Mouse (Mus musculus): ENCODE results near the gene Cep104. TPM values are rescaled to one million over a fixed set of nuclear protein-coding genes. Genes with fewer than 3 reads are reported as not detected.
A peak's percentile ranks its signal among the peaks of the same experiment; 100 is the strongest.

Cep104 gene
- total RNA-seq (2022): 10 to 100 TPM; 29.6 to 39.3 (median 33.0) TPM

DNA sequence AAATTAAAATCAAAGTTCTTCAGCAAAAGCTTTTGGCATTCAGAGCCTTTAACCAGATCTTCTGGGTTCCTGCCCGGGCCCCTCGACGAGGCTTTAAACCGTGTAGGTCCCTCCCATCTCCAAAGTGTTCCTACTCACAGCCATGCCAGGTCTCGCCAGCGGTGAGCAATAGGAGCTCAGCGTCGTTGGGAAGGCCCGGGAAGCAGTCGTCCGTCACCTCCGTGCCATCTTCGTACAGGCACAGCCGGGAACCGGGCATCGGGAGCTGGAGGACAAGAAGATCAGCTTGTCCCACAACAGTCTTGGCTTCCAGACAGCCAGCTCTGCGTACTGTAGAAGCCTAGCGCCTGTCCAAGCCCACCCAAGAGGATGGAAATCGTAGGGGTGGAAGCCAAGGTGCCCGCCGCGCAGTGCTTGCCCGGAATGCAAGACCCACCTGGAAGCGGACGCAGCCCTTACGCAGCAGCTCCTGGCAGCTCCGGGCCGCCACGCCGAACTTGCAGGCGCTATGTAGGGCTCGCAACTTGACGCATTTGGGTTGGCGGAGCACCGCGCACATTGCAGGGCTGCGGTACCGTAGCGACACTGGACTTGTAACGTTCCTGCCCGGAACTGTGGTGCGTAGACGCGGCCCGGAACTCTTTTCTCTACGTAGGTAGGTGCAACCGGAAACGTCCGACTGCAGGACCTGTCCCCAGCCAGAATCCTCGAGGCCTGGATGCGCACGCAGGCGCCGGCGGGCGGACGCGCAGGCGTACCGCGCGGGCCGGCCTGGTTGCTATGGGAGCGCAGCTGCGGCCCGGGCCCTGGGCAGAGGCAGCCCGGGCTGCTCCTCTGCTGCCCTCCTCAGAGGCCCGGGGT, at the start of gene Cep104, which contains the start of gene Dffb:
TSS of gene Cep104 (plus strand) at position 764 of the 861 bp plus-strand sequence.
TSS of gene Dffb (minus strand) at position 696 of the 861 bp plus-strand sequence.
- DNase-seq (ENCODE audit: low spot score in 2 of 2): peak; percentile 91 to 96

DNA sequence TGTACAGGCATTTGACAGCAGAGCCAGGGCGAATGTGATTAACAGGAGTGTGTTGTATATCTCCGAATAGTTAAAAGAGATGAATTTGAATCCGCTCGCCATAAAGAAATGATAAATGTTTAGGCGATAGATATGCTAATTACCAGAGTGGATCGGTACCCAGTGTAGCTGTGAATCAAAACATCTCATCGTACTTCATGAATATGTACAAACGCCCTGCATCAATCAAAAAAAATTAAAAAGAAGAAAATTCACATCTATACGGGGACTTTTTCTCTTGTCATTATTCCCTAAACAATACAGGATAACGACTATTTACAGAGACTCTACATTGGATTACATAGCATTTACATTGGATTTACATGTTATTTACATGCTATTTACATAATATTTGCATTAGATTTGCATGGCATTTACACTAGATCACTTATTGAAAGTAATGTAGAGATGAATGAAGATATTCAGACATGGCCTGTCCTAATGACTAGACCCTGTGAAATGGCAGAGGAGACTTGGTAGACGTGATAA, 46.2 kb upstream of the Cep104 start:
- DNase-seq (ENCODE audit: low spot score in 2 of 2): no peak

DNA sequence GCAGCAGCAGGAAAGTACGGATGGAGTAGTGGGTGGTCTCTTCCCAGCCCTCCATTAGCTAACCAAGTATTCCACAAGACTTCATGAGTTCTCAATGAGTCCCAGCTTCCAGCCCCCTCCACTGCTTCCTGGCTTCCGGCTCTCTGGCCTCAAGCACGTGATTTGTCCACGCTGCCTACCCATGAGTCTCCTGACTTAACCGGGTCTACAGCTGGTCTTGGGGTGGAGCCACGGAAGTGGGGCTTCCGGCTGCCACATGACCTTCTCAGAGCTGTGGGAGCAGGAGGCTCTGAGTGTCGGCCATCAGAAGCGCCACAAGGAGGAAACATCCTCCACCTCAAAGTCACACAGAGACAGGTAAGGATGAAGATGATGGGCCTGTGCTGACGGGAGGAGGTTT, 45.6 kb upstream of the Cep104 start:
- no peak for DNase-seq (ENCODE audit: low spot score in 2 of 2)

DNA sequence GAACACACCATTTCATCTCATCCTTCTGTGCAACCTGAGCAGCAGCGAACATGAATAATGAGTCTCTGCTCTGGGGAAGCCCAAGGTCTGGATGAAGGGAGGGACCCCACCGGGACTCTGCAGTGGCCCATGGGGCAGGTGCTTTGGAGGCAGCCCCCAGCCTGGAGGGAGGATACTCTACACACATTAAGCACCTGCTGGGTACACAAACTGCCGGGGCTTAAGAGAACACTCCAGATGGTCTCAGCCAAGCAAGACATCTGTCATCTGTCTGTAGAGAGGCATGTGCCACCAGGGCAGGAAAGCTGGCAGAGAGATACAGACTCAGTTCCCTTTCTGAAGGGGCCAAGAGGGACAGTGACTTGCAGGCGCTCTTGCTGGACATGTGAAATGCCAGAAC, 45.1 kb upstream of the Cep104 start:
- DNase-seq (ENCODE audit: low spot score in 2 of 2): peak; percentile 54 to 66

DNA sequence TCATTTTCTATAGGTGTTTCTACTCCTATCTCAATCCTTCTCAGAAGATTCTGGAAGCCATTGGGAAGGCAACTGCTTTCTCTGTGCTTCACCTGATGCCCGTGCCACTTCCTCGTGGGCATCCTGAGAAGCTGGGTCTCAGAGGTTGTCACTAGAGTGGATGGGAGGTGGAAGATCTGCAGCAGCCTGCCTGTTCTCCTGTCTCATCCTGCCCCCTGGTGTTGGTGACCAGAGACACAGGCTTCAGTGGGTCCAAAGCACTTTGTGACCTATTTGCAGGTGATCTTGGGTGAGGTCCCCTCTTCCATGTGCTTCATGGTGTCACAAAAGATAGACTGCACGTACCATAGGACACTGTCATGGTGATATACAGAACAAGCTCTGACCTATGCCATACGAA, 31.8 kb upstream of the Cep104 start:
- peak in 1 of 2 experiments; percentile 50 for DNase-seq (ENCODE audit: low spot score in 2 of 2)

DNA sequence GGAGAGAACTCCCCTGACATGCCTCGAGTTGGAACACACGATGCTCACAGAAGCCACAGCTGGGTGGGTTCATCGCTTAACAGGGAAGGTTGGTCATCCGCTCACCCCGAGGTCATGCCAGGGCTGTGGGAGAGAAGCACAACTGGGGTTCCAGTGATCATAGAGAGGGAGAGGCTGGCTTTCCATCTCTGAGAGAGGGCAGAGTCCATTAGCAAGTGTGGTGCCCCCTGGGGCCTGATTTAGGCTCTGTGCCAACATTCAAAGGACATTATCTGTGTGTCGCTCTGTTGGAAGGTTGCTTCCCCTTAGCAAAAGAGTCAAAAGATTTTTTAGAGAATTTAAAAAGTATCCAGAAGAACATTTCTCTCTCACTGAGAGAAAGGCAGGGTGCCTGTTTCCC, 30.7 kb upstream of the Cep104 start:
- no peak for DNase-seq (ENCODE audit: low spot score in 2 of 2)

DNA sequence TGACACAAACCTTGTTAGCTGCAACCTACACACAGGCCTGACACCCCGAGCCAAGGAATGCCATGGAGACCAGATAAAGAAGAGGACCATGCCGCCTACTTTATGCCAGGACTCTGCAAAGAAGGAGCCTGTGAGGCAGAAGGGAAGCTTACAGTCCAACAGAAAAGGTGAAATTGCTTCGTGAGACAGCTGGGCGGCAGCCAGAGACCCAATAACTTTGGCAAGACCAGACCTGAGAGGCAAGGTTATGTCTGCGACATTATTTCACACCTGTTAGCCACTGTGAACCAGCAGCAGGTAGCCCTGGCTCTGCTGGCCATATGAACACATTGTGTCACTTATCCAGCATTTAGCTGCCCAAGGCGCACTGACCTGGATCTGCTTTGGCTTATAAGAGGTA, 29.3 kb upstream of the Cep104 start:
- DNase-seq (ENCODE audit: low spot score in 2 of 2): no peak

DNA sequence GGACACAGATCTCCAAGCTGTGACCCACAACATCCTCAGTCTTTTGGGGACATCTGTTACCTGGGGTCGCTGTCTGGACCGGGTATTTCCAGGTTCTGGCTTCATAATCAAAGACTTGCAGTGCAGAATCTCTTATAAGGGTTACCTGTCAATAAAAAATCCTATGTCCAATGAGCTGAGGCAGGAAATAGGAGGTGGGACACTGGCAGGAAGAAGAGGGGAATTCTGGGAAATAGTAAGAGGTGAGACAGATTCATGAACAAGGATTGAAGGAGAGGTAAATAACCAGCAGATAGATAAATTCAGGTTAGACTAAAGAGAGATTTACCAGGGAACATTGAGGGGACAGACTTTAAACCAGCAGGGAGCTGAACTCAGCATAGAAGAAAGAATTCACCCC, 24.6 kb upstream of the Cep104 start:
- DNase-seq (ENCODE audit: low spot score in 2 of 2): no peak

DNA sequence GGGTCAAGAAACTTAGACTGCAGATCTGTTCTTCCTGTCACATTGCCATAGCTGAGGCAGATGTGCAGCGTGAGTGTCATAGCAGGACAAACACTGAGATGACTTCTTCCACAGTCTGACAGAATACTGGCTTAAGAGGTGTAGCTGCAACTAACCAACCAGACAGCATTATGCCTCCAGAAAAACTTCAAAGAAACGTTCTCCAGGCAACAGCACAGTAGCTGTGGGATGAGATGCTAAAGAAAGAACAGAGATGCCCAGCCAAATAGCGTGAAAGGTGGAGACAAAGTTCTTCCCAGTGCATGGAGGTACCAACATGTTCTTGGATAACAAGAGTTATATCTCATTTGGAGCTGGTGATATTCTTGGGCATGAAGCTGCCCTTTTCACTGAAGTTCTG, 23.8 kb upstream of the Cep104 start:
- DNase-seq (ENCODE audit: low spot score in 2 of 2): no peak

DNA sequence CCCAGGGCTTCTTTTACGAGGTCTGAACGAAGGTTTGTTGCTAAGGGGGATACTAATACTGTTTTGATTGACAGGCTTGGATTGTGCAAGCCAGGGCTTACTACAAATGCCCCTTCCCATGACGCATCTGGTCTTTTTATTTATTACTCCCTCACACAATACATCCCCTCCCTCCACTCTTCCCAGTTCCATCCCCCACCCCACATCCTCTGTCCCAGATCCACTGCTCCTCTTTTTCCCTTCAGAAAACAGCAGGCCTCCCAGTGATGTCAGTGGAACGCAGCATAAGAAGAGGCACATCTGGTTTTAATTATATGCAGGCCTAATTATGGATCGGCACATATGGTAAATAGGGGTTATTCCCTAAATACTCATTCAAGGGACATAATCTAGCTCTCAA, 23.3 kb upstream of the Cep104 start:
- DNase-seq (ENCODE audit: low spot score in 2 of 2): no peak

DNA sequence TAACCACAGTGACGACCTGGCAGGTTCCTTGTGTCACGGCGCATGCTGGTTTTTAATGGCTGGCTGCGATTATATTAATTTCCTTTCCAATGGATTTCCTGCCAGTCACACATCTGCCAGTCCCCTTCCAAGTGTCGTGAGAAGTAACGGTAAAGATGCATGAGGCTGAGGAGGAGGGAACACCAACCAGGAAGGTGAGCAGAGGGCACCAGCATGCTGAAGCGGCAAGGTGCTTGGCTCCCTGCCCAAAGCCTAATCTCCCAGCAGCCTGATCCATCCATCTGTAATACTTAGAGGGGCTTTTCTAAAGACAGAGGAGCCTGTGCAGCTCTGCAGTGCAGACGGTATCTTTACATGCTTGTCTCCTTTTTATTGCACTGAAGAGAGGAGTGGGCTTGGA, 19.3 kb upstream of the Cep104 start:
- DNase-seq (ENCODE audit: low spot score in 2 of 2): no peak

DNA sequence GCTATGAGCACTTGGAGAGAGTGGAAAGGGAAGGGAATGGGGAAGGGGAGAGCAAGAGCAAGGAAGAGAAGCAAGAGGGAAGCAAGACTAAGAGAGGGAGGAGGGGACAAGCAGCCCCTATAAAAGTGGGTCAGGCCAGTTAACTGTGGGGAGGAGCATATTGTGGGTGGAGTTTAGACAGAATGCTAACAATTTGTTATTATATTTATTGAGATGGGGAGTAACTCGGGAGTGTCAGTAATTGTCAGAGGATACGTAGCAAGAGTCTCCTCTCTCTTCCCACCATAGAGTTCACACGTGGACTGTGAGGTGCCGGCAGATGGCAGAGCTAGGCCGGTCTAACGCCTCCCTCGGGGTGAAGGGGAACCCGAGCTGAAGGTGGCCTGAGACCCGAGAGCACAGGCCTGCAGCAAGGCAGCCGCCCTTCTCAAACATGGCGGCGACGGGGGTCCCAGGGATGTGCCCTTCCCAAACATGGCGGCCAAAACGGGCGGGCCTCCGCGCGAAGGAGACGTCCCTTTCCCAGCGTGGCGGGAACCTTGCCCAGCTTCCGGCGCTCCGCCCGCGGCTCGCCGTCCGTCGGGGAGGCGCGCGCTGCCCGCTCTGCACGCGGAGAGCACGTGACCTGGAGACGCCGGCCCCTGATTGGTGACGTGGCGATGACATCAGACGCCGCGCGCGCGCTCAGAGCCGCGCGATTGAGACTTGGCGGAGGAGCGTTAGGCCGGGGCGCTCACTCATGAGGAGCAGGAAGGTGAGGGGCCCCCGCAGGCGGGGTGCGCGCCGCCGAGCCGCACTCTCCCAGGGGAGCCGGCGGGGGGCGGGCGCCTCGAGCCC, 18.2 kb upstream of the Cep104 start, which contains the start of gene A430005L14Rik:
TSS of gene A430005L14Rik (plus strand) at position 669 of the 837 bp plus-strand sequence.
- DNase-seq (ENCODE audit: low spot score in 2 of 2): peak; percentile 96 to 97

DNA sequence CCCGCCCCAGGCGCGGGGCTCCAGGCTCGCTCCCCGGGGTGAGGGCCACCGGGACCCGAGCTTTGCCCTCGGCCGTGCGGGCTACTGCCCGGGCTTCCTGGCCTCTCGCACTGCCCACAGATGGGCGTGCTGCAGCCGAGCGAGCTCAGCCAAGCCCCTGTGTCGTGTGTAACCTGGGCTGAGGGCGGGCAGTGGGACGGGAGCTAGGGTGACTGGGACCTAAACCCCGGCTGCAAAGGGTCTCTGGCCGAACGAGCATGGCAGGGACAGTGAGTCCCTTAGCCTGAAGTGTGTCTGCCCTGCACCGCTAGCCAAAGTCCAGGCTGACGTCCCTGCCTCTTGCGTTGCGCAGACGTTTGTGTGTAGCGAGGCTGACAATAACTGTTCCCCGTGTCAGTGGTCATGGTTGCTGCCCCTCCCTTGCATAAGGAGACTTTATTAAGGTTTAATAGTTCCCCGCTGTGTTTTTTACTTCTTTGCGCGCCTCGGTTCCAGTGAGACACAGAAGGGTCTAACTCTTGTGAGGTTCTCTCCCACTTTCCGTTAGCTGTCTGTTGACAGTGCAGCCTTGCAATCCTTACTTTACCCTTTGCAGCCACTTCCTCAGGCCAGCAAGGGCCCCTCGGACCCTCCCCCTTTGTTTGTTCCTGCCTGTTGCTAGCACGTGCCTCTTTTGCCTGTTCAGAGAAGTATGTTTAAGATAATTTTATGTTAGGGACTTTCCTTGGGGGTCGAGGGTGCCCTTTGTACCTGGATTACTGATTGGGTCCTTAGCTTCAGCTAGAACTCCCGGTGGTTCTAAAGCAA, 17.3 kb upstream of the Cep104 start:
- no peak for DNase-seq (ENCODE audit: low spot score in 2 of 2)

DNA sequence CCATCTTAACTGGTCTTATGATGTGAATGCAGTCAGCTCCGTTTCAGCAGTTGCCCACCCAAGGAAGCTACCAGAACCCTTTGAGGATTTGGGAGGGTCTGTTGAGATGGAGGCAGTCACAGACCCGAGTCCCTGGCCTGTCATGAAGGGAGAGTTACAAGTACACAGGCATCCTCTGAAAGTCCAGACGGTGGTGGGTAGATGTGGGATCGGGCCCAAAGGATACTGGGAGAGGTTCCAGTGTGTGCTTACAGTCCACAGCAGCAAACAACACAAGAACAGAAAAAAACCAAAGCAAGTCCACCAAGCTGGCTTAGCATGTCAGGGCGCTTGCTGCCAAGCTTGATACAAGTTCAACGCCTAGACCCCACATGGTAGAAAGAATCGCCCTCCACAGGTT, 12.4 kb upstream of the Cep104 start:
- peak in 1 of 2 experiments; percentile 62 for DNase-seq (ENCODE audit: low spot score in 2 of 2)

DNA sequence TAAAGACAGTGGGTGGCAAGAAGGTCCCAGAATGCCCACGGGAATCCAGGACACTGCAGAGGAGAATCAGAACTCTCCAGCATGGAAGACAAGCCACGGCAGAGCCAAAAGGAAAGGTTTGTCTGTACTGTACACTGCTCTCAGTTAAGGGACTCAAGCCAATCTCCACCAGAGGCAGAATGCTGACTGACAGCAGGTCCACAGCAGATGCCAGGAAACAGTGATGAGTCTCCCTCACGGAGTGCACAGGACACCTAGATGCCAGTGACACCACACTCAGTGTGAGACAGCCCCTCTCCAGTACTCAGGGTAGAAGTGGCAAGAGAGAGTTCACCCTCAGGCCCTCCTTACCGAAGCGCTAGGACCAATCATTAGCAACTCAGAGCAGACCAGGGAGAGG, 8.3 kb upstream of the Cep104 start:
- no peak for DNase-seq (ENCODE audit: low spot score in 2 of 2)

DNA sequence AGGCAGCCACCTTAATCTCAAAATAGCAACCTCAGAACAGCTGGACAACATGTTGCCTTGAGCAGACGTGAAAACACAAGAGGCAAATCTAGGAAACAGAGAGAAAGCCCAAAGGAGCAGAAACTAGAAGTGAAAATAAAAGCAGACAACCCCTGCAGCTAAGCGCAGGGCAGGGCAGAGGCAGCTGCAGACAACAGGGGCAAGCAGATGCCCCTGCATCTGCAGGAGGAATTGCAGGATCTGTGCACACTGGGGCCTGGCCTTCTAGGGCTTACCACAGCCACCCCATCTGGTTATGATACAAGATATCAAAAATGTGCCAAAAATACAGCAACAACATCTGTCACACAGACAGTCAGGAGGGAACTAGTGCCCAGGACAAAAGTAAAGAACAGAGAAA, 7.4 kb upstream of the Cep104 start:
- DNase-seq (ENCODE audit: low spot score in 2 of 2): no peak

DNA sequence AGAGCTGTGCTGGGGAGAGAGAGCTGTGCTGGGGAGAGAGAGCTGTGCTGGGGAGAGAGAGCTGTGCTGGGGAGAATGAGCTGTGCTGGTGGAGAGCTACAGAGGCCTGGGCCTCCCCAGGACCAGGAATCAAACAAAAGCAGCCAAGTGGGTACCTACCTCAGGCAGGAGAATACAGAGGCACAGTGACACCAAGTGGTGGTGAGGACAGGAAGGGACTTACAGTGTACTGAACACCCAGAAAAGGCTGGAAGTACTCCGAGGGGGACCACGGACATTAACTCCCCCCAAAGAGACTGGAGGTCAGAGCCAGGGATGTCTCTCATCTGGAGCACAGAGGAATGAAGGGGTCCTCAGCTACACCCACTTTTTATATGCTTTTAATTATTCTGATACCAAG, 6.9 kb upstream of the Cep104 start:
- DNase-seq (ENCODE audit: low spot score in 2 of 2): no peak

DNA sequence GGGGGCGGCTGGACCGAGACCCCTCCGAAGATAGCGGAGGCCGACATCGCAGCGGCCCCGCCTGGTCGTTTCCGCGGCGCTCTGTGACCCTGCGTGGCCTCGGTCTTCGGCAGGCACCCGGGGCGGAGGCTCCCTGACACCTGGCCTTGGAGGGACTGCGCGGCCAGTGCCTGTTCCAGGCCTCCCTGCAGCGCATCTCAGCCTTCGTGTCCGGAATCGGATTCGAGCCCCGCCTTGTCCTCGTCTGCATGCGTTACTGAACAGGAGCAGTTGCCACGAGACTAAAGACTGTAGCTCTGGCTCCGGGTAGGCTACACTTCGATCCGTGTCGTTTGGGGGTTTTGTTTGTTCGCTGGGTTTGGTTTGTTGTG, 283 bp downstream of the Cep104 start:
- DNase-seq (ENCODE audit: low spot score in 2 of 2): peak in 1 of 2 experiments; percentile 35

DNA sequence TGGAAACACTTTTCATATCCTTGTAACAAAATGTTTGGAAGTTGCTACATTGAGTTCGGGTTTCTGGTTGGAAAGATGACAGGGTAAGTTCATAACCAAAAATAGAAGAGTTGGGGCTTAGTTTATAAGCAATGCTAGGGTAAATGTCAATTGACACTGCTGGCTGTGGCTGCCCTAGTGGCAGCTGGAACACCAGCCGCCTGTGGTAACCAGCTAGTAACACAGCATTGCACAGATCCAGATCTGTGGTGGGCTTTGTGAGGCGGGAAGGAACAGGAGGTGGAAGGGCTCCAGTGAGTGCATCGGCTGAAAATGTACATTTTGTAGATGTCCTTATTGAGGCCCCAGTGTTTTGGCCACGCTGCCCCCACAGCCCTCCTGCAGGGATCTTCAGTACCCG, 774 bp downstream of the Cep104 start:
- no peak for DNase-seq (ENCODE audit: low spot score in 2 of 2)

DNA sequence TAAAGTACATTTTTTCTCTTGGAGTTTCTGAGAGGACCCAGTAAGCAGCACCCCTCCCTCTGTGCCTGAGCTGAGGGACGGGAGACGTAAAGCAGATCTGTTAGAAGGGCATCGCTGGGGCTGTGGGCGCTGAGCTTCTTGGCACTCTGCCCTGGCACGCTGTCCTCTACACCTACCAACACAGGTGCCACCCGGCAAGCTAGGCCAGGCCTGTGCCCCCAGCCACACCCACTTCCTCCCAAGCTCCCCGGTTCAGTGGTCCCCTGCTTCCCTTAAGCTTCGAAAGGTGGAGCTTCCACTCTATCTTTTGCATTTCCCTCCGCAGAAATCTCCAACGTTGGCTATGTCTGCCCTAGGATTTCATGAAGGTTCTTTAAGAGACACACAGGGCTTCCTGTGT, 4.2 kb downstream of the Cep104 start:
- DNase-seq (ENCODE audit: low spot score in 2 of 2): no peak

DNA sequence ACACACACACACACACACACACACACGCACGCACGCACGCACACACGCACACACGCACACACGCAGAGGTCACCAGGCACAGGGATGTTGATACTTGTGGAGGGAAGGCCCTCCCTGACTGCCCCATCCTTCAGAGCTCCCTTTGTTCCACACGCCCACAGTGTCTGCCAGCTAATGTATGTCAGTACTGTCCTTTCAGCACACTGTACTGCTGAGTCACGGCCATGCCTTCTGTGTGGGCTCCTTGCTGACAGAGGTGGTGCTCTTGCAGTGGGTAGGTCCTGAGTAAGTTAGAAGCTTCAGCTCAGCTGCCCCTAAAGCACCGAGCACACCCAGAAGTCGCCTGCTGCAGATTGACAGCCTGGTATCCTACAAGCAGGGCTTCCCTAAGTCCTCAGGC, 5.5 kb downstream of the Cep104 start:
- DNase-seq (ENCODE audit: low spot score in 2 of 2): no peak
